Mouse (Mus musculus) forebrain, embryonic 15.5 days (tissue): ENCODE measurements at regions not wholly inside any gene's neighbourhood (a gene's known extent, or its start where the extent isn't known, plus 50 kb on each side); places are given as distances from the start of the nearest gene placed in this dataset.
A peak's percentile ranks its signal among the peaks of the same experiment; 100 is the strongest.

Source experiments
- ATAC-seq: fragments of 200-750 bp; cut with Nextera tagmentation; replicated peaks from 2 replicates; pipeline ENCODE4 v1.8.0; 2017; ENCODE audit warnings: mild to moderate bottlenecking, moderate TSS enrichment, moderate library complexity
- H3K27ac ChIP-seq: fragments of 300-500 bp; sonication (generic); replicated peaks from 2 replicates; pipeline ENCODE4 v1.5.1; 2015; ENCODE audit warnings: mild to moderate bottlenecking, inconsistent platforms
- H3K27me3 ChIP-seq: fragments of 300-500 bp; sonication (generic); 2 replicates; pipeline ENCODE4 v1.6.1; 2015; ENCODE audit warnings: inconsistent platforms
- H3K36me3 ChIP-seq: fragments of 300-500 bp; sonication (generic); 2 replicates; pipeline ENCODE4 v1.6.1; 2015; ENCODE audit warnings: mild to moderate bottlenecking, inconsistent platforms
- H3K4me1 ChIP-seq: fragments of 300-500 bp; sonication (generic); 2 replicates; pipeline ENCODE4 v1.6.1; 2015; ENCODE audit warnings: inconsistent platforms
- H3K4me2 ChIP-seq: fragments of 300-500 bp; sonication (generic); replicated peaks from 2 replicates; pipeline ENCODE4 v1.6.1; 2015; ENCODE audit warnings: mild to moderate bottlenecking, inconsistent platforms
- H3K4me3 ChIP-seq: fragments of 300-500 bp; sonication (generic); 2 replicates; pipeline ENCODE4 v1.5.1; 2015; ENCODE audit warnings: mild to moderate bottlenecking, inconsistent platforms
- H3K9ac ChIP-seq: fragments of 300-500 bp; sonication (generic); replicated peaks from 2 replicates; pipeline ENCODE4 v1.6.1; 2015; ENCODE audit warnings: mild to moderate bottlenecking, inconsistent platforms
- H3K9me3 ChIP-seq: fragments of 300-500 bp; sonication (generic); 2 replicates; pipeline ENCODE4 v1.6.1; 2016; ENCODE audit warnings: inconsistent platforms
- WGBS: fragments of 180-500 bp; shearing (Covaris S2); methylation state at CpG from one replicate; pipeline ENCODE4 v1.1.7; 2015; ENCODE audit warnings: mixed read lengths; 5-methylcytosine and 5-hydroxymethylcytosine counted together

DNA sequence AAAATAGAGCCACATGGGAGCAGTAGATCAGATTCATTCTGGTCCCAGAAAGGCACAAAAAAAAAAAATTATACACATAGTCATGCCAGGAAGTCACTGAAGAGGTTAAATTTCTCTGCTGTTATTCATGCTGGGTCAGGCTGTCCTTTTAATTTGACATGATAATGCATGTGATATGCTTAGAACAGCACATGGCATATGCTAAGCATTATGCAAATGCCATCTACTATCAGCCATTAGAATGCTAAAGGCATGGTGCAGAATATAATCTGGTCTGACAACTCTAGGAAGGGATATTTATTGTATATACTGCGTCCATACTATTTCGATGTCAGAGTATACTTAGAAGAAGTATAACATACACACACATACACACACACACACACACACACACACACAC is 405.6 kb downstream of the AI429214 start:
- Histone ChIP-seq H3K4me3 (no peak overlapping the region), H3K4me1 (no peaks in the 10 kb centered on the region), H3K4me2 (no peak overlapping the region), H3K36me3 (no peaks in the 10 kb centered on the region), H3K9ac (no peak overlapping the region), H3K27me3 (no peaks in the 10 kb centered on the region), H3K9me3 (no peaks in the 10 kb centered on the region), H3K27ac (no peak overlapping the region)
- WGBS: 96% methylated on average over 2 of the region's 2 CpGs
- ATAC-seq: no peak

GRCm38 (mm10) chr8:37422595-37422994 is 429.2 kb downstream of the AI429214 start:
- H3K36me3 ChIP-seq: no peaks in the 10 kb centered on the region
- H3K27ac ChIP-seq: no peak overlapping the region

GRCm38 (mm10) chr8:37424588-37424987 is 431.2 kb downstream of the AI429214 start:
- H3K27me3 ChIP-seq: no peaks in the 10 kb centered on the region
- no peaks in the 10 kb centered on the region for H3K9me3 ChIP-seq
- ATAC-seq: no peak
- H3K27ac ChIP-seq: no peak overlapping the region
- no peak overlapping the region for H3K4me3 ChIP-seq
- no peaks in the 10 kb centered on the region for H3K4me1 ChIP-seq
- no peaks in the 10 kb centered on the region for H3K36me3 ChIP-seq
- no peak overlapping the region for H3K9ac ChIP-seq
- no peak overlapping the region for H3K4me2 ChIP-seq

More at GRCm38 (mm10) chr8:37422595-37422994, 429.2 kb downstream of the AI429214 start:
- no peak overlapping the region for H3K9ac ChIP-seq
- no peak overlapping the region for H3K4me3 ChIP-seq
- H3K9me3 ChIP-seq: no peaks in the 10 kb centered on the region
- no peak overlapping the region for H3K4me2 ChIP-seq
- H3K27me3 ChIP-seq: no peaks in the 10 kb centered on the region
- H3K4me1 ChIP-seq: no peaks in the 10 kb centered on the region
- WGBS: 92% methylated on average over 2 of the region's 2 CpGs
- ATAC-seq: no peak

- H3K4me3 ChIP-seq: no peak overlapping the region
- H3K4me1 ChIP-seq: no peaks in the 10 kb centered on the region
- no peak overlapping the region for H3K9ac ChIP-seq
- H3K27ac ChIP-seq: no peak overlapping the region
- no peaks in the 10 kb centered on the region for H3K9me3 ChIP-seq
- WGBS: 59% methylated on average over 4 of the region's 4 CpGs
- H3K36me3 ChIP-seq: no peaks in the 10 kb centered on the region
- H3K4me2 ChIP-seq: no peak overlapping the region
- H3K27me3 ChIP-seq: no peaks in the 10 kb centered on the region
- ATAC-seq: no peak
These were observed 435.4 kb downstream of the AI429214 start for GRCm38 (mm10) chr8:37428845-37429244.

GRCm38 (mm10) chr8:37460551-37461154 is 467.2 kb downstream of the AI429214 start:
- no peaks in the 10 kb centered on the region for H3K9me3 ChIP-seq
- ATAC-seq: peak; percentile 55; the same call in 1 of the 2 replicates
- no peak overlapping the region for H3K4me3 ChIP-seq
- H3K9ac ChIP-seq: no peak overlapping the region
- H3K27ac ChIP-seq: no peak overlapping the region
- H3K27me3 ChIP-seq: no peaks in the 10 kb centered on the region
- no peaks in the 10 kb centered on the region for H3K36me3 ChIP-seq
- no peaks in the 10 kb centered on the region for H3K4me1 ChIP-seq
- no peak overlapping the region for H3K4me2 ChIP-seq
- 52% methylated on average over 4 of the region's 4 CpGs for WGBS

DNA sequence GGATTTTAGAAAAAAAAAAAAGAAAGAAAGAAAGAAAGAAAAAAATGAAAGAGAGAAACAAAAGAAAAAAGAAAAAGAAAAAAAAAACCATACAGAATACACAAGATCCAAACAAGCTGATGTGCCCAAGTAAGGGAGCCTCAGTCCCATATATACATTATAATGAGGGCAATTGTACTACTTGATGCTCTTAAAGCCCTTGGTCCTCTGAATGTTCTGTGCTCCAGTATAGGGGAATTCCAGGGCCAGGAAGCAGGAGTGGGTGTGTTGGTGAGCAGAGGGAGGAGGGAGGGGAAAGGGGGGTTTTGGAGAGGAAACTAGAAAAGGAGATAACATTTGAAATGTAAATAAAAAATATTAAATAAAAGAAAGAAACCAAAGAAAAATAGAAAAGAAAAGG is 472.2 kb downstream of the AI429214 start:
- Histone ChIP-seq H3K36me3 (no peaks in the 10 kb centered on the region), H3K4me3 (no peak overlapping the region), H3K9me3 (no peaks in the 10 kb centered on the region), H3K4me2 (no peak overlapping the region), H3K27me3 (no peaks in the 10 kb centered on the region), H3K4me1 (no peaks in the 10 kb centered on the region), H3K9ac (no peak overlapping the region), H3K27ac (no peak overlapping the region)
- ATAC-seq: no peak

DNA sequence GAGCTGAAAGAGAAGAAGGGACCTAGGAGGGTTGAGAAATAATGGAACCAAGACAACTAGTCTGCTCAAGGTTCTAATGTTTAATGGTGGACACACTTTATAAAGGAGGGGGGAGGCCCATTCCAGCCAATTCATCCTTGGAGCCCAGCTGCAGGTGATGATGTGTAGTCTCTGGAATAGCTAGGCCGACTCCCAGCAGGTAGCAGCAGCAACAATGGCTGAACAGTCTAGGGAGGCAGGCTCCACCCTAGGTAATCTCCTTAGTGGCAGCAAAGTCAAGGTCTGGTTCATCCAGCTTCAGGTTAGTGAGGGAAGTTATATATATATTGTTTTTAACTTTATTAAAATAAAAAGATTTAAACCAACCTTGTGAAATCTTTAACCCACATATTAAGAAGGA is 474.3 kb downstream of the AI429214 start:
- H3K4me2 ChIP-seq: no peak overlapping the region
- H3K36me3 ChIP-seq: no peaks in the 10 kb centered on the region
- H3K27ac ChIP-seq: no peak overlapping the region
- H3K27me3 ChIP-seq: no peaks in the 10 kb centered on the region
- H3K4me1 ChIP-seq: no peaks in the 10 kb centered on the region
- WGBS: 95% methylated on average over 1 of the region's 1 CpGs
- no peak overlapping the region for H3K9ac ChIP-seq
- no peaks in the 10 kb centered on the region for H3K9me3 ChIP-seq
- ATAC-seq: no peak
- no peak overlapping the region for H3K4me3 ChIP-seq
